Mouse (Mus musculus) heart, postnatal 0 days (tissue): ENCODE measurements around the gene Prdm1.

Experiments used
- CTCF ChIP-seq: IDR thresholded peaks from 2 replicates; pipeline ENCODE4 v1.5.1; 2016; ENCODE audit warnings: antibody characterized with exemption, control low read depth, low read depth
- EP300 ChIP-seq: IDR thresholded peaks from 2 replicates; pipeline ENCODE4 v1.6.1; 2016; ENCODE audit warnings: antibody characterized with exemption, low read depth

DNA sequence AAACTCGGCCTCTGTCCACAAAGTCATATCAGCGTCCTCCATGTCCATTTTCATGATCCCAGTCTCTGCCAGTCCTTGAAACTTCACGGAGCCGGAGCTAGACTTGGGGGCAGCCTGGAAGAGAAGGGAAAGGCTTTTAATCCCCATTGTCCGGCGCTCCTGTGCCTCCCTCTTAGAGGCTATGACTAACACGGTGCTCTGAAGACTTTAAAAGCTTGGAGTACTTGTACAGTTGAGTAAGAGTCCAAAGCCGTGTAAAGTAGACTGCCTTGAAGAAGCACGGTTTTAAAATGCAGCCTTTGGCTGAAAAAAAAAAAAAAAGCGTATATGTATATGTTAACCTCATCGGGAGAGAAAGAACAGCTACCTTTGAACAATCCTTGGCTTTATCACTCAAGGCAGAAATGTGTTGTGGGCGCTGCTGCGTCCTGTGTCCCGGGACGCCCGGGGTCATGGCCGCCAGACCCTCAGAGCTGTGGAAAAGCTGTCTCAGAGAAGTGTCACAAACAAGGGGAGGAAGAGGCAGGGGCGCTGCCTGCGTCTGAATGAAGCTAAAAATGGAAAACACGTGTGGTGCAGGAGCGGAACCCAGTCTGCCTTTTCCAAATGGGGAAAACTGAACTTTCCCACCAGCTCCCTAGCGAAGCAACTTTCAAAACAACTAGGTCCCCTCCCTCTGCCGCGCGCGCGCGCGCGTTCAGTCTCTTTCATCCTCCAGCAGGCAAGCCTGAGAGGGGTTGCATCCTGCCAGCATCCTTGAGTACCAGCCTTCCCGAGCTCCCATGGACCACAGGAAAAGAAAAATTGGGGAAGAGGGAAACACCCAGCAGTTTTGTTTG lies 71.3 kb downstream of the Prdm1 start:
- TF ChIP-seq CTCF = no peak
- no peak for TF ChIP-seq EP300
